Mouse (Mus musculus): Measurements from ENCODE around the gene Kcnc3. TPM values are rescaled to one million over a fixed set of nuclear protein-coding genes. Genes with fewer than 3 reads are reported as not detected.
A peak's percentile ranks its signal among the peaks of the same experiment; 100 is the strongest.

Gene Kcnc3
- polyA plus RNA-seq, 1 experiment, result 0.01 TPM

GRCm38 (mm10) chr7:44589149-44589548, 1.3 kb upstream of the Kcnc3 start:
- Histone ChIP-seq H3K27me3 (ENCODE audit: control insufficient read depth) (peaks cover 99% of the 10 kb centered on the region), H3K9me3 (ENCODE audit: control insufficient read depth, low read length) (peaks cover 22% of the 10 kb centered on the region; the same call in 1 of the 2 replicates), H3K4me1 (ENCODE audit: control insufficient read depth) (peaks cover 16% of the 10 kb centered on the region), H3K36me3 (ENCODE audit: control insufficient read depth) (no peaks in the 10 kb centered on the region), H3K4me3 (replicated peaks) (peak overlapping the region; percentile 24)
- no peak for TF ChIP-seq GATA1 (IDR thresholded peaks at IDR 0.05; ENCODE audit: low read length)
- TF ChIP-seq TAL1 (IDR thresholded peaks at IDR 0.05; ENCODE audit: low read length), result no peak

- peaks cover 16% of the 10 kb centered on the region for H3K4me1 ChIP-seq (ENCODE audit: control insufficient read depth)
- H3K36me3 ChIP-seq (ENCODE audit: control insufficient read depth), result no peaks in the 10 kb centered on the region
- H3K9me3 ChIP-seq (ENCODE audit: control insufficient read depth, low read length), result peaks cover 22% of the 10 kb centered on the region; the same call in 1 of the 2 replicates
- H3K27me3 ChIP-seq (ENCODE audit: control insufficient read depth), result peaks cover 91% of the 10 kb centered on the region
- no peak for TF ChIP-seq TAL1 (IDR thresholded peaks at IDR 0.05; ENCODE audit: low read length)
- TF ChIP-seq GATA1 (IDR thresholded peaks at IDR 0.05; ENCODE audit: low read length), result no peak
- no peak overlapping the region for H3K4me3 ChIP-seq (replicated peaks)
Observed at GRCm38 (mm10) chr7:44589946-44590345, 518 bp upstream of the Kcnc3 start.

GRCm38 (mm10) chr7:44591348-44592116, 1.1 kb downstream of the Kcnc3 start:
- Histone ChIP-seq H3K36me3 (ENCODE audit: control insufficient read depth) (no peaks in the 10 kb centered on the region), H3K9me3 (ENCODE audit: control insufficient read depth, low read length) (peaks cover 22% of the 10 kb centered on the region; the same call in 1 of the 2 replicates), H3K4me1 (ENCODE audit: control insufficient read depth) (peaks cover 16% of the 10 kb centered on the region), H3K4me3 (replicated peaks) (peak overlapping the region; percentile 39), H3K27me3 (ENCODE audit: control insufficient read depth) (peaks cover 76% of the 10 kb centered on the region)
- TF ChIP-seq GATA1 (IDR thresholded peaks at IDR 0.05; ENCODE audit: low read length) (no peak), TAL1 (IDR thresholded peaks at IDR 0.05; ENCODE audit: low read length) (no peak)

GRCm38 (mm10) chr7:44593051-44593450, 2.6 kb downstream of the Kcnc3 start:
- Histone ChIP-seq H3K4me3 (replicated peaks) (no peak overlapping the region), H3K27me3 (ENCODE audit: control insufficient read depth) (peaks cover 60% of the 10 kb centered on the region), H3K4me1 (ENCODE audit: control insufficient read depth) (peaks cover 16% of the 10 kb centered on the region), H3K9me3 (ENCODE audit: control insufficient read depth, low read length) (peaks cover 18% of the 10 kb centered on the region; the same call in 1 of the 2 replicates), H3K36me3 (ENCODE audit: control insufficient read depth) (no peaks in the 10 kb centered on the region)
- TF ChIP-seq TAL1 (IDR thresholded peaks at IDR 0.05; ENCODE audit: low read length), result no peak
- no peak for TF ChIP-seq GATA1 (IDR thresholded peaks at IDR 0.05; ENCODE audit: low read length)

DNA sequence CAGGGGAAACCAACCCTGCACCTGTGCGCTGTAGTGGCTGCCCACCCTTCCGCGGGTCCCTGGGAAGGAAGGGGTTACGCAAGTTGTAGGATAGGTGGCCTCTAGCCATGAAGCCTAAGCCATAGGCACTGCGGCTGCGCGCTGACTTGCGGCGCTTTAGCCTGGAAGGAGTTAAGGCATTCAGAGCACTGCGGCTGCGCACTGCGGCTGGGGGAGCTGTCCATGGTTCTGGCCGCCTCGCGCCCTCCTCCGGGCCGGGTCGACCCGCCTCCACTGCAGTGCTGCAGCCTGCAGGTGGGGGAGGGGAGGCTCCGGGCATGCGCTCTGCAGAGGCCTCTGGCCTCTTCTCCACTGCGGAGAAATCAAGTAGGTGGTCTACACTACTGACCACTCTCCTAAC, 3.3 kb downstream of the Kcnc3 start:
- Histone ChIP-seq H3K4me3 (replicated peaks) (no peak overlapping the region), H3K4me1 (ENCODE audit: control insufficient read depth) (peaks cover 16% of the 10 kb centered on the region), H3K27me3 (ENCODE audit: control insufficient read depth) (peaks cover 53% of the 10 kb centered on the region)

GRCm38 (mm10) chr7:44594291-44594690, 3.8 kb downstream of the Kcnc3 start:
- H3K36me3 ChIP-seq (ENCODE audit: control insufficient read depth), result no peaks in the 10 kb centered on the region
- H3K9me3 ChIP-seq (ENCODE audit: control insufficient read depth, low read length), result peaks cover 14% of the 10 kb centered on the region; the same call in 1 of the 2 replicates
- no peak overlapping the region for H3K4me3 ChIP-seq (replicated peaks)
- peaks cover 48% of the 10 kb centered on the region for H3K27me3 ChIP-seq (ENCODE audit: control insufficient read depth)
- TF ChIP-seq TAL1 (IDR thresholded peaks at IDR 0.05; ENCODE audit: low read length), result no peak
- TF ChIP-seq GATA1 (IDR thresholded peaks at IDR 0.05; ENCODE audit: low read length), result no peak
- H3K4me1 ChIP-seq (ENCODE audit: control insufficient read depth), result peaks cover 13% of the 10 kb centered on the region

More for the DNA sequence above, 3.3 kb downstream of the Kcnc3 start:
- TF ChIP-seq GATA1 (IDR thresholded peaks at IDR 0.05; ENCODE audit: low read length) (no peak), TAL1 (IDR thresholded peaks at IDR 0.05; ENCODE audit: low read length) (no peak)
- peaks cover 18% of the 10 kb centered on the region; the same call in 1 of the 2 replicates for H3K9me3 ChIP-seq (ENCODE audit: control insufficient read depth, low read length)
- H3K36me3 ChIP-seq (ENCODE audit: control insufficient read depth), result no peaks in the 10 kb centered on the region

DNA sequence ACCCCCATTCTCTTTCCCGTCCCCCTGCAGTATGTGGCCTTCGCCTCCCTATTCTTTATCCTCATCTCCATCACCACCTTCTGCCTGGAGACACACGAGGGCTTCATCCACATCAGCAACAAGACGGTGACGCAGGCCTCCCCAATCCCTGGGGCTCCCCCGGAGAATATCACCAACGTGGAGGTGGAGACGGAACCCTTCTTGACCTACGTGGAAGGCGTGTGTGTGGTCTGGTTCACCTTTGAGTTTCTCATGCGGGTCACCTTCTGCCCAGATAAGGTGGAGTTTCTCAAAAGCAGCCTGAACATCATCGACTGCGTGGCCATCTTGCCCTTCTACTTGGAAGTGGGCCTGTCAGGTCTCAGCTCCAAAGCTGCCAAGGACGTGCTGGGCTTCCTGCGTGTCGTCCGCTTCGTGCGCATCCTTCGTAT, 4.7 kb downstream of the Kcnc3 start:
- H3K27me3 ChIP-seq (ENCODE audit: control insufficient read depth), result peaks cover 39% of the 10 kb centered on the region
- H3K36me3 ChIP-seq (ENCODE audit: control insufficient read depth), result no peaks in the 10 kb centered on the region
- TF ChIP-seq GATA1 (IDR thresholded peaks at IDR 0.05; ENCODE audit: low read length), result no peak
- TF ChIP-seq TAL1 (IDR thresholded peaks at IDR 0.05; ENCODE audit: low read length), result no peak
- peaks cover 11% of the 10 kb centered on the region for H3K4me1 ChIP-seq (ENCODE audit: control insufficient read depth)
- no peak overlapping the region for H3K4me3 ChIP-seq (replicated peaks)
- H3K9me3 ChIP-seq (ENCODE audit: control insufficient read depth, low read length), result peaks cover 12% of the 10 kb centered on the region; the same call in 1 of the 2 replicates

GRCm38 (mm10) chr7:44596051-44596450, 5.6 kb downstream of the Kcnc3 start:
- Histone ChIP-seq H3K36me3 (ENCODE audit: control insufficient read depth) (no peaks in the 10 kb centered on the region), H3K27me3 (ENCODE audit: control insufficient read depth) (peaks cover 30% of the 10 kb centered on the region), H3K9me3 (ENCODE audit: control insufficient read depth, low read length) (peaks cover 5% of the 10 kb centered on the region; the same call in 1 of the 2 replicates), H3K4me3 (replicated peaks) (no peak overlapping the region), H3K4me1 (ENCODE audit: control insufficient read depth) (peaks cover 4% of the 10 kb centered on the region)
- TF ChIP-seq TAL1 (IDR thresholded peaks at IDR 0.05; ENCODE audit: low read length), result no peak
- TF ChIP-seq GATA1 (IDR thresholded peaks at IDR 0.05; ENCODE audit: low read length), result no peak

DNA sequence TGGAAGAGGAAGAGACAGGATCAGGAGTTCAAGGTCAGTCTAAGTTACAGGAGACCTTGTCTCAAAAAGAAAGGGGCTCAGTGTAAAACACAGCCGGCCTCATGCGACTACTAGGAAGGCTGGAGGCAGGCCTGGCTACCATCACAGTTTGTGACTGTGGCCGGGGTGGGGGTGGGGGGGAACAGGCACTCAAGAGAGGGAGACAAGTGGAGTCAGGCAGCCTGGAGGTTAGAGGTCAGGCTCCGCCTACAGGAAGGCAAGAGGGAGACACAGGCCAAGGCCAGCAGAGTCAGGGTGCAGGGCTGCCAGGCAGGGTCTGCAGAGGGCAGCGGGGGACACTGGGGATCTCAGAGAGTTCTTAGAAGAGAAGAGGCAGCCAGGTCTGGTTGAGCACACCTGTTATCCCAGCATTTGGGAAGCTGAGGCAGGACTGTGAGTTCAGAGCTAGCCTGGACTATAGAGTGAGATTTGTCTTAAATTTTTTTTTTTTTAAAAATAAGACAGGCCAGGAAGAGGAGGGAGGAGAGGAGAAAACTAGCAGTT, 6.6 kb downstream of the Kcnc3 start:
- Histone ChIP-seq H3K4me1 (ENCODE audit: control insufficient read depth) (no peaks in the 10 kb centered on the region), H3K9me3 (ENCODE audit: control insufficient read depth, low read length) (peaks cover 2% of the 10 kb centered on the region; the same call in 1 of the 2 replicates), H3K27me3 (ENCODE audit: control insufficient read depth) (peaks cover 28% of the 10 kb centered on the region), H3K4me3 (replicated peaks) (no peak overlapping the region), H3K36me3 (ENCODE audit: control insufficient read depth) (no peaks in the 10 kb centered on the region)
- TF ChIP-seq TAL1 (IDR thresholded peaks at IDR 0.05; ENCODE audit: low read length) (no peak), GATA1 (IDR thresholded peaks at IDR 0.05; ENCODE audit: low read length) (no peak)
